Mouse (Mus musculus): ENCODE data around the gene Hist1h2ba. TPM values are rescaled to one million over a fixed set of nuclear protein-coding genes. Genes with fewer than 3 reads are reported as not detected.

The Hist1h2ba gene
- polyA plus RNA-seq (2015; fragmentation: Illumina TruSeq; extraction: RNeasy Lipid Tissue Mini Kit (QIAGEN cat#74804); ENCODE audit: low read depth, low replicate concordance): not detected

GRCm38 (mm10) chr13:23933421-23934210, at the start of gene Hist1h2ba:
Gene Hist1h2ba, minus strand, starts transcription at chr13:23934156.

GRCm38 (mm10) chr13:23934211-23934520, 210 bp upstream of the Hist1h2ba start, which contains the start of gene Hist1h2aa:
Gene Hist1h2aa, plus strand, starts transcription at chr13:23934462.

GRCm38 (mm10) chr13:23914376-23915167, 19.4 kb downstream of the Hist1h2ba start, which contains the start of gene Slc17a4:
Gene Slc17a4, minus strand, starts transcription at chr13:23915009.

Other genes with a start within 250 kb of the Hist1h2ba start
- gene Hist1h2bc, start 250.0 kb downstream of the Hist1h2ba start, polyA plus RNA-seq (2015; fragmentation: Illumina TruSeq; extraction: RNeasy Lipid Tissue Mini Kit (QIAGEN cat#74804); ENCODE audit: low read depth, low replicate concordance): 79.4 TPM
- gene Hist1h1t, start 238.3 kb downstream of the Hist1h2ba start, polyA plus RNA-seq (2015; fragmentation: Illumina TruSeq; extraction: RNeasy Lipid Tissue Mini Kit (QIAGEN cat#74804); ENCODE audit: low read depth, low replicate concordance): not detected
- 1.3 TPM for gene Hist1h4c, start 235.7 kb downstream of the Hist1h2ba start, polyA plus RNA-seq (2015; fragmentation: Illumina TruSeq; extraction: RNeasy Lipid Tissue Mini Kit (QIAGEN cat#74804); ENCODE audit: low read depth, low replicate concordance)
- 4.4 TPM for gene Hfe, start 223.3 kb downstream of the Hist1h2ba start, polyA plus RNA-seq (2015; fragmentation: Illumina TruSeq; extraction: RNeasy Lipid Tissue Mini Kit (QIAGEN cat#74804); ENCODE audit: low read depth, low replicate concordance)
- 35.3 TPM for gene Hist1h1c, start 195.3 kb downstream of the Hist1h2ba start, polyA plus RNA-seq (2015; fragmentation: Illumina TruSeq; extraction: RNeasy Lipid Tissue Mini Kit (QIAGEN cat#74804); ENCODE audit: low read depth, low replicate concordance)
- not detected for gene Hist1h3c, start 188.6 kb downstream of the Hist1h2ba start, polyA plus RNA-seq (2015; fragmentation: Illumina TruSeq; extraction: RNeasy Lipid Tissue Mini Kit (QIAGEN cat#74804); ENCODE audit: low read depth, low replicate concordance)
- gene Hist1h2bb, start 187.4 kb downstream of the Hist1h2ba start, polyA plus RNA-seq (2015; fragmentation: Illumina TruSeq; extraction: RNeasy Lipid Tissue Mini Kit (QIAGEN cat#74804); ENCODE audit: low read depth, low replicate concordance): not detected
- gene Hist1h2ab, start 183.0 kb downstream of the Hist1h2ba start, polyA plus RNA-seq (2015; fragmentation: Illumina TruSeq; extraction: RNeasy Lipid Tissue Mini Kit (QIAGEN cat#74804); ENCODE audit: low read depth, low replicate concordance): not detected
- gene Hist1h3b, start 181.9 kb downstream of the Hist1h2ba start, polyA plus RNA-seq (2015; fragmentation: Illumina TruSeq; extraction: RNeasy Lipid Tissue Mini Kit (QIAGEN cat#74804); ENCODE audit: low read depth, low replicate concordance): not detected
- gene Hist1h4b, start 177.1 kb downstream of the Hist1h2ba start, polyA plus RNA-seq (2015; fragmentation: Illumina TruSeq; extraction: RNeasy Lipid Tissue Mini Kit (QIAGEN cat#74804); ENCODE audit: low read depth, low replicate concordance): not detected
- gene Hist1h4a, start 172.9 kb downstream of the Hist1h2ba start, polyA plus RNA-seq (2015; fragmentation: Illumina TruSeq; extraction: RNeasy Lipid Tissue Mini Kit (QIAGEN cat#74804); ENCODE audit: low read depth, low replicate concordance): not detected
- gene Hist1h3a, start 171.8 kb downstream of the Hist1h2ba start, polyA plus RNA-seq (2015; fragmentation: Illumina TruSeq; extraction: RNeasy Lipid Tissue Mini Kit (QIAGEN cat#74804); ENCODE audit: low read depth, low replicate concordance): not detected
- not detected for gene Hist1h1a, start 170.5 kb downstream of the Hist1h2ba start, polyA plus RNA-seq (2015; fragmentation: Illumina TruSeq; extraction: RNeasy Lipid Tissue Mini Kit (QIAGEN cat#74804); ENCODE audit: low read depth, low replicate concordance)
- gene Trim38, start 164.2 kb downstream of the Hist1h2ba start, polyA plus RNA-seq (2015; fragmentation: Illumina TruSeq; extraction: RNeasy Lipid Tissue Mini Kit (QIAGEN cat#74804); ENCODE audit: low read depth, low replicate concordance): not detected
- not detected for gene Slc17a2, start 127.2 kb downstream of the Hist1h2ba start, polyA plus RNA-seq (2015; fragmentation: Illumina TruSeq; extraction: RNeasy Lipid Tissue Mini Kit (QIAGEN cat#74804); ENCODE audit: low read depth, low replicate concordance)
- not detected for gene Slc17a3, start 94.7 kb downstream of the Hist1h2ba start, polyA plus RNA-seq (2015; fragmentation: Illumina TruSeq; extraction: RNeasy Lipid Tissue Mini Kit (QIAGEN cat#74804); ENCODE audit: low read depth, low replicate concordance)
- gene Slc17a1, start 66.4 kb downstream of the Hist1h2ba start, polyA plus RNA-seq (2015; fragmentation: Illumina TruSeq; extraction: RNeasy Lipid Tissue Mini Kit (QIAGEN cat#74804); ENCODE audit: low read depth, low replicate concordance): not detected
- not detected for gene Slc17a4, start 19.1 kb downstream of the Hist1h2ba start, polyA plus RNA-seq (2015; fragmentation: Illumina TruSeq; extraction: RNeasy Lipid Tissue Mini Kit (QIAGEN cat#74804); ENCODE audit: low read depth, low replicate concordance)
- not detected for gene Hist1h2aa, start 306 bp upstream of the Hist1h2ba start, polyA plus RNA-seq (2015; fragmentation: Illumina TruSeq; extraction: RNeasy Lipid Tissue Mini Kit (QIAGEN cat#74804); ENCODE audit: low read depth, low replicate concordance)
- 0.43 TPM for gene Scgn, start 57.1 kb upstream of the Hist1h2ba start, polyA plus RNA-seq (2015; fragmentation: Illumina TruSeq; extraction: RNeasy Lipid Tissue Mini Kit (QIAGEN cat#74804); ENCODE audit: low read depth, low replicate concordance)

Measured in brain, adult 10 weeks (tissue).